In the genomic region with DNA sequence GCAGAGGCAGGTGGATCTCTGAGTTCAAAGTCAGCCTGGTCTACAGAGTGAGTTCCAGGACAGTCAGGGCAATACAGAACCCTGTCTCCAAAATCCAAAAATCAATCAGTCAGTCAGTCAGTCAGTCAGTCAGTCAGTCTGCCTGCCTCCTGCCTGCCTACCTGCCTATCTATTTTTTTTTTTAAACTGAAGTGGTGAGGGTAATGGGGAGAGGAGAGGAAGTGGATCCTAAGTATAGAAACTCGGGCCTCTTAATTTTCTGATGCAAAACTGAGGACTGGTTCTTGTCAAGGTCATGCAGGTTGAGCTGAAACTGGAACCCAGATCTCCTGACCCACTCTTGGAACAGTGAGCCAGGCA, we compare ENCODE assay signal across 12 mouse cellular contexts.
DNase-seq lines count a peak whose midpoint lies in the region; ATAC-seq and TF ChIP-seq lines count a peak whose summit lies in the region.
"Had no signal": no experiment of that assay in that cellular context is flagged by ENCODE, and none has a peak within 500 bp of the region (broad histone marks: within the 10 kb centered on the region; RNA-seq: fewer than 3 reads in every experiment).

No protein-coding gene starts in this region.

- H3K4me1 ChIP-seq in kidney, embryonic 15.5 days, result peaks cover 44% of the 10 kb centered on the region
- H3K4me1 ChIP-seq in ES-Bruce4 (ENCODE audit: control insufficient read depth, insufficient read depth, low read length), result peaks cover 11% of the 10 kb centered on the region
- H3K4me1 ChIP-seq in liver, embryonic 15.5 days (replicated peaks), result peaks cover 87% of the 10 kb centered on the region
- H3K4me1 ChIP-seq in lung, postnatal 0 days (ENCODE audit: insufficient read depth, low read depth, low read length), result no peaks in the 10 kb centered on the region

- no peak overlapping the region for H3K9ac ChIP-seq in kidney, embryonic 15.5 days
- H3K9ac ChIP-seq in ES-Bruce4 (ENCODE audit: low read depth, poor library complexity, severe bottlenecking), result no peak overlapping the region
- peak overlapping the region; percentile 35 for H3K9ac ChIP-seq in liver, embryonic 15.5 days
- no peak overlapping the region for H3K9ac ChIP-seq in lung, postnatal 0 days (replicated peaks; ENCODE audit: low read depth)
- H3K9ac ChIP-seq: neural tube, embryonic 12.5 days had no signal

- H3K4me2 ChIP-seq in kidney, embryonic 15.5 days, result no peak overlapping the region
- peak overlapping the region; percentile 35; the same call in 1 of the 2 replicates for H3K4me2 ChIP-seq in liver, embryonic 15.5 days
- H3K4me2 ChIP-seq in lung, postnatal 0 days (replicated peaks; ENCODE audit: low read depth, low read length), result no peak overlapping the region
- H3K4me2 ChIP-seq: neural tube, embryonic 12.5 days had no signal

- TF ChIP-seq CTCF in gastrocnemius, adult 2 months (IDR thresholded peaks at IDR 0.05), result no peak
- TF ChIP-seq CTCF in ES-Bruce4 (IDR thresholded peaks at IDR 0.05; ENCODE audit: low read depth, low read length), result no peak
- no peak for TF ChIP-seq CTCF in lung, postnatal 0 days (IDR thresholded peaks at IDR 0.05)

- H3K27ac ChIP-seq in gastrocnemius, adult 2 months, result peak overlapping the region; percentile 53
- H3K27ac ChIP-seq in kidney, embryonic 15.5 days, result peak overlapping the region; percentile 70
- H3K27ac ChIP-seq in ES-Bruce4 (ENCODE audit: insufficient read depth, low read length), result 0 out of 2 replicates have a peak overlapping the region, but pooled peaks have one; percentile 1
- peak overlapping the region; percentile 76 for H3K27ac ChIP-seq in liver, embryonic 15.5 days (replicated peaks)
- H3K27ac ChIP-seq in lung, postnatal 0 days (ENCODE audit: low read length), result no peak overlapping the region
- H3K27ac ChIP-seq: forebrain, embryonic 10.5 days; neural tube, embryonic 12.5 days had no signal

- no peak for TF ChIP-seq POLR2A in ES-Bruce4 (IDR thresholded peaks at IDR 0.05; ENCODE audit: insufficient read depth, low read length)

- intact Hi-C loops in gastrocnemius, adult 2 months (cut with DNase I), result loop anchor here (10.0 kb wide), 1 partner anchor 121 kb away; no protein-coding TSS in a partner anchor
- intact Hi-C loops in gastrocnemius, postnatal 14 days (cut with DNase I; ENCODE audit: low total_unique reads), result no loop called here

- H3K9me3 ChIP-seq in kidney, embryonic 15.5 days (replicated peaks), result no peaks in the 10 kb centered on the region
- no peaks in the 10 kb centered on the region for H3K9me3 ChIP-seq in ES-Bruce4 (replicated peaks; ENCODE audit: control insufficient read depth, insufficient read depth, low read length, poor library complexity, severe bottlenecking)
- no peaks in the 10 kb centered on the region for H3K9me3 ChIP-seq in liver, embryonic 15.5 days (replicated peaks)
- no peaks in the 10 kb centered on the region for H3K9me3 ChIP-seq in lung, postnatal 0 days (ENCODE audit: low read length)
- H3K9me3 ChIP-seq: forebrain, embryonic 10.5 days; neural tube, embryonic 12.5 days had no signal

- H3K36me3 ChIP-seq in kidney, embryonic 15.5 days, result no peaks in the 10 kb centered on the region
- no peaks in the 10 kb centered on the region for H3K36me3 ChIP-seq in ES-Bruce4 (ENCODE audit: control insufficient read depth, insufficient read depth, low read length, poor library complexity, severe bottlenecking)
- no peaks in the 10 kb centered on the region for H3K36me3 ChIP-seq in liver, embryonic 15.5 days (replicated peaks)
- H3K36me3 ChIP-seq in lung, postnatal 0 days (ENCODE audit: insufficient read depth, low read length), result no peaks in the 10 kb centered on the region
- H3K36me3 ChIP-seq: forebrain, embryonic 10.5 days; neural tube, embryonic 12.5 days had no signal

- ATAC-seq in kidney, embryonic 15.5 days (replicated peaks; ENCODE audit: low FRiP score), result no peak
- ATAC-seq in liver, embryonic 15.5 days (ENCODE audit: insufficient read depth), result no peak
- ATAC-seq in lung, postnatal 0 days, result no peak

- H3K4me3 ChIP-seq in gastrocnemius, adult 2 months, result no peak overlapping the region
- no peak overlapping the region for H3K4me3 ChIP-seq in kidney, embryonic 15.5 days (replicated peaks)
- H3K4me3 ChIP-seq in ES-Bruce4 (ENCODE audit: low read depth, low read length), result no peak overlapping the region
- no peak overlapping the region for H3K4me3 ChIP-seq in liver, embryonic 15.5 days (replicated peaks)
- no peak overlapping the region for H3K4me3 ChIP-seq in lung, postnatal 0 days (ENCODE audit: low read depth, low read length)
- H3K4me3 ChIP-seq: forebrain, embryonic 10.5 days; neural tube, embryonic 12.5 days had no signal

- no peaks in the 10 kb centered on the region for H3K27me3 ChIP-seq in kidney, embryonic 15.5 days
- H3K27me3 ChIP-seq in ES-Bruce4 (ENCODE audit: control insufficient read depth, insufficient read depth, low read length, poor library complexity, severe bottlenecking), result no peaks in the 10 kb centered on the region
- no peaks in the 10 kb centered on the region for H3K27me3 ChIP-seq in liver, embryonic 15.5 days
- no peaks in the 10 kb centered on the region for H3K27me3 ChIP-seq in lung, postnatal 0 days (replicated peaks; ENCODE audit: insufficient read depth, low read length)
- H3K27me3 ChIP-seq: neural tube, embryonic 12.5 days had no signal

- 65% methylated on average over 1 of the region's 1 CpGs for WGBS in kidney, embryonic 15.5 days
- WGBS in liver, embryonic 15.5 days (ENCODE audit: insufficient replicate concordance), result 15% methylated on average over 1 of the region's 1 CpGs
- WGBS in lung, postnatal 0 days, result 58% methylated on average over 1 of the region's 1 CpGs

- no peak for TF ChIP-seq EP300 in ES-Bruce4 (IDR thresholded peaks at IDR 0.05; ENCODE audit: insufficient read depth, low read depth, low read length)
- no peak for TF ChIP-seq EP300 in lung, postnatal 0 days (IDR thresholded peaks at IDR 0.05)

- no peak for DNase-seq in gastrocnemius, adult 2 months
- no peak for DNase-seq in gastrocnemius, postnatal 14 days
- no peak for DNase-seq in kidney, postnatal 4 days
- no peak for DNase-seq in adipocyte (ENCODE audit: low spot score)
- DNase-seq in lung, postnatal 0 days (ENCODE audit: low spot score), result no peak
- DNase-seq: cerebellum, adult 8-10 months; right cerebral cortex, postnatal 4 days had no signal
